Mouse (Mus musculus) ES-Bruce4 (cell line): ENCODE results near the gene Paox.

ENCODE experiments used
- CTCF ChIP-seq: IDR thresholded peaks from one replicate; pipeline ENCODE4 v1.8.1; 2011; ENCODE audit warnings: low read depth, low read length
- EP300 ChIP-seq: IDR thresholded peaks from 2 replicates; pipeline ENCODE4 v1.6.1; 2011; ENCODE audit warnings: low read depth, low read length; ENCODE audit not compliant: insufficient read depth
- POLR2A ChIP-seq: IDR thresholded peaks from one replicate; pipeline ENCODE4 v1.8.1; 2011; ENCODE audit warnings: low read length; ENCODE audit not compliant: insufficient read depth

GRCm38 (mm10) chr7:140184206-140184605 lies 68.6 kb downstream of the Paox start:
- TF ChIP-seq POLR2A: no peak
- TF ChIP-seq CTCF: no peak
- TF ChIP-seq EP300: no peak
